Mouse (Mus musculus): ENCODE measurements around the gene Abhd5. TPM values are rescaled to one million over a fixed set of nuclear protein-coding genes. Genes with fewer than 3 reads are reported as not detected.
A peak's percentile ranks its signal among the peaks of the same experiment; 100 is the strongest.

The Abhd5 gene
- total RNA-seq, 2 experiments from 2014 or later: 22.4 to 27.0 TPM

- DNase-seq (ENCODE audit: low spot score in 2 of 2): no peak
- intact Hi-C loops (cut with DNase I): no loop called here
Measured at GRCm38 (mm10) chr9:122344560-122344959, 6.8 kb upstream of the Abhd5 start.

- intact Hi-C loops (cut with DNase I): no loop called here
- no peak for DNase-seq (ENCODE audit: low spot score in 2 of 2)
Measured at GRCm38 (mm10) chr9:122345291-122345690, 6.1 kb upstream of the Abhd5 start.

- intact Hi-C loops (cut with DNase I): no loop called here
- no peak for DNase-seq (ENCODE audit: low spot score in 2 of 2)
Measured at GRCm38 (mm10) chr9:122346059-122346458, 5.3 kb upstream of the Abhd5 start.

- intact Hi-C loops (cut with DNase I): no loop called here
- no peak for DNase-seq (ENCODE audit: low spot score in 2 of 2)
Measured at GRCm38 (mm10) chr9:122347882-122348281, 3.5 kb upstream of the Abhd5 start.

GRCm38 (mm10) chr9:122349286-122349685 lies 2.1 kb upstream of the Abhd5 start:
- DNase-seq (ENCODE audit: low spot score in 2 of 2): no peak
- intact Hi-C loops (cut with DNase I): no loop called here

GRCm38 (mm10) chr9:122350396-122351130 lies 845 bp upstream of the Abhd5 start:
- intact Hi-C loops (cut with DNase I): no loop called here
- no peak for DNase-seq (ENCODE audit: low spot score in 2 of 2)

GRCm38 (mm10) chr9:122352025-122352392 lies 601 bp downstream of the Abhd5 start:
- DNase-seq (ENCODE audit: low spot score in 2 of 2): no peak
- intact Hi-C loops (cut with DNase I): no loop called here

GRCm38 (mm10) chr9:122352911-122353310 lies 1.5 kb downstream of the Abhd5 start:
- intact Hi-C loops (cut with DNase I): no loop called here
- DNase-seq (ENCODE audit: low spot score in 2 of 2): no peak

GRCm38 (mm10) chr9:122354240-122354639 lies 2.8 kb downstream of the Abhd5 start:
- intact Hi-C loops (cut with DNase I): no loop called here

GRCm38 (mm10) chr9:122357073-122357472 lies 5.7 kb downstream of the Abhd5 start:
- no peak for DNase-seq (ENCODE audit: low spot score in 2 of 2)
- intact Hi-C loops (cut with DNase I): no loop called here

More at GRCm38 (mm10) chr9:122354240-122354639, 2.8 kb downstream of the Abhd5 start:
- no peak for DNase-seq (ENCODE audit: low spot score in 2 of 2)

GRCm38 (mm10) chr9:122357626-122358025 lies 6.2 kb downstream of the Abhd5 start:
- DNase-seq (ENCODE audit: low spot score in 2 of 2): no peak
- intact Hi-C loops (cut with DNase I): no loop called here

- intact Hi-C loops (cut with DNase I): no loop called here
- DNase-seq (ENCODE audit: low spot score in 2 of 2): no peak
Measured at GRCm38 (mm10) chr9:122364171-122364570, 12.8 kb downstream of the Abhd5 start.

GRCm38 (mm10) chr9:122370292-122370794 lies 18.9 kb downstream of the Abhd5 start:
- intact Hi-C loops (cut with DNase I): no loop called here
- no peak for DNase-seq (ENCODE audit: low spot score in 2 of 2)

- intact Hi-C loops (cut with DNase I): no loop called here
- DNase-seq (ENCODE audit: low spot score in 2 of 2): no peak
Measured at GRCm38 (mm10) chr9:122372506-122372905, 21.1 kb downstream of the Abhd5 start.

- no peak for DNase-seq (ENCODE audit: low spot score in 2 of 2)
- intact Hi-C loops (cut with DNase I): no loop called here
Measured at GRCm38 (mm10) chr9:122372991-122373390, 21.6 kb downstream of the Abhd5 start.

- intact Hi-C loops (cut with DNase I): no loop called here
- no peak for DNase-seq (ENCODE audit: low spot score in 2 of 2)
Measured at GRCm38 (mm10) chr9:122378986-122379385, 27.6 kb downstream of the Abhd5 start.

GRCm38 (mm10) chr9:122380959-122381358 lies 29.6 kb downstream of the Abhd5 start:
- intact Hi-C loops (cut with DNase I): no loop called here
- peak in 1 of 2 experiments; percentile 38 for DNase-seq (ENCODE audit: low spot score in 2 of 2)

GRCm38 (mm10) chr9:122382006-122382405 lies 30.6 kb downstream of the Abhd5 start:
- intact Hi-C loops (cut with DNase I): no loop called here
- no peak for DNase-seq (ENCODE audit: low spot score in 2 of 2)

- intact Hi-C loops (cut with DNase I): no loop called here
- DNase-seq (ENCODE audit: low spot score in 2 of 2): no peak
Measured at GRCm38 (mm10) chr9:122386015-122386414, 34.6 kb downstream of the Abhd5 start.

- intact Hi-C loops (cut with DNase I): no loop called here
- no peak for DNase-seq (ENCODE audit: low spot score in 2 of 2)
Measured at GRCm38 (mm10) chr9:122389287-122389920, 38.0 kb downstream of the Abhd5 start.

- DNase-seq (ENCODE audit: low spot score in 2 of 2): no peak
- intact Hi-C loops (cut with DNase I): no loop called here
Measured at GRCm38 (mm10) chr9:122395816-122396215, 44.4 kb downstream of the Abhd5 start.
